Mouse (Mus musculus): Measurements from ENCODE around the gene Selenbp1. TPM values are rescaled to one million over a fixed set of nuclear protein-coding genes. Genes with fewer than 3 reads are reported as not detected.
"Not testable (repeated sequence)": the region's sequence is repeated elsewhere in the genome, so short reads cannot be mapped to it uniquely, and the experiment has no call there.

Selenbp1 gene
- polyA plus RNA-seq, 1 experiment from 2014 or later: 74.5 TPM

- not testable (repeated sequence) for DNase-seq (ENCODE audit: low spot score)
- WGBS: 81% methylated on average over 4 of the region's 4 CpGs
These were observed 3.9 kb upstream of the Selenbp1 start for GRCm38 (mm10) chr3:94928979-94929378.

GRCm38 (mm10) chr3:94930386-94931266 is 2.2 kb upstream of the Selenbp1 start:
- H3K9ac ChIP-seq (ENCODE audit: low read length); H3K27me3 ChIP-seq (replicated peaks; ENCODE audit: control insufficient read depth, insufficient read depth, low read length); H3K4me3 ChIP-seq (ENCODE audit: low read depth, low read length); H3K36me3 ChIP-seq (ENCODE audit: control insufficient read depth, insufficient read depth, low read length); H3K4me1 ChIP-seq (replicated peaks; ENCODE audit: control insufficient read depth, insufficient read depth, low read length); DNase-seq (ENCODE audit: low spot score); H3K27ac ChIP-seq (ENCODE audit: low read depth); ATAC-seq (replicated peaks; ENCODE audit: low FRiP score, low TSS enrichment, low read depth); H3K4me2 ChIP-seq (ENCODE audit: low read length); H3K9me3 ChIP-seq (ENCODE audit: control insufficient read depth, low read length): not testable (repeated sequence)
- WGBS: 30% methylated on average over 7 of the region's 7 CpGs

More at GRCm38 (mm10) chr3:94928979-94929378, 3.9 kb upstream of the Selenbp1 start:
- not testable (repeated sequence) for ATAC-seq (replicated peaks; ENCODE audit: low FRiP score, low TSS enrichment, low read depth); H3K4me1 ChIP-seq (replicated peaks; ENCODE audit: control insufficient read depth, insufficient read depth, low read length); H3K9ac ChIP-seq (ENCODE audit: low read length); H3K36me3 ChIP-seq (ENCODE audit: control insufficient read depth, insufficient read depth, low read length); H3K27ac ChIP-seq (ENCODE audit: low read depth); H3K4me3 ChIP-seq (ENCODE audit: low read depth, low read length); H3K4me2 ChIP-seq (ENCODE audit: low read length); H3K9me3 ChIP-seq (ENCODE audit: control insufficient read depth, low read length); H3K27me3 ChIP-seq (replicated peaks; ENCODE audit: control insufficient read depth, insufficient read depth, low read length)

GRCm38 (mm10) chr3:94931427-94932082 is 1.3 kb upstream of the Selenbp1 start:
- not testable (repeated sequence) for H3K4me3 ChIP-seq (ENCODE audit: low read depth, low read length); ATAC-seq (replicated peaks; ENCODE audit: low FRiP score, low TSS enrichment, low read depth); H3K36me3 ChIP-seq (ENCODE audit: control insufficient read depth, insufficient read depth, low read length); H3K9ac ChIP-seq (ENCODE audit: low read length); H3K4me2 ChIP-seq (ENCODE audit: low read length); H3K9me3 ChIP-seq (ENCODE audit: control insufficient read depth, low read length); H3K27ac ChIP-seq (ENCODE audit: low read depth); H3K4me1 ChIP-seq (replicated peaks; ENCODE audit: control insufficient read depth, insufficient read depth, low read length); DNase-seq (ENCODE audit: low spot score); H3K27me3 ChIP-seq (replicated peaks; ENCODE audit: control insufficient read depth, insufficient read depth, low read length)
- 78% methylated on average over 10 of the region's 10 CpGs for WGBS

GRCm38 (mm10) chr3:94932279-94932678 is 577 bp upstream of the Selenbp1 start:
- DNase-seq (ENCODE audit: low spot score); H3K36me3 ChIP-seq (ENCODE audit: control insufficient read depth, insufficient read depth, low read length); H3K9me3 ChIP-seq (ENCODE audit: control insufficient read depth, low read length); H3K27me3 ChIP-seq (replicated peaks; ENCODE audit: control insufficient read depth, insufficient read depth, low read length); H3K4me1 ChIP-seq (replicated peaks; ENCODE audit: control insufficient read depth, insufficient read depth, low read length); H3K9ac ChIP-seq (ENCODE audit: low read length); ATAC-seq (replicated peaks; ENCODE audit: low FRiP score, low TSS enrichment, low read depth); H3K4me3 ChIP-seq (ENCODE audit: low read depth, low read length): not testable (repeated sequence)
- 56% methylated on average over 2 of the region's 2 CpGs for WGBS
- H3K27ac ChIP-seq (ENCODE audit: low read depth): peak overlapping the region; percentile 86
- peak overlapping the region; percentile 59; the same call in 1 of the 2 replicates for H3K4me2 ChIP-seq (ENCODE audit: low read length)

GRCm38 (mm10) chr3:94933604-94934003 is 748 bp downstream of the Selenbp1 start:
- peak overlapping the region; percentile 59 for H3K4me2 ChIP-seq (ENCODE audit: low read length)
- 0 out of 2 replicates have a peak overlapping the region, but pooled peaks have one; percentile 37 for H3K4me3 ChIP-seq (ENCODE audit: low read depth, low read length)
- H3K4me1 ChIP-seq (replicated peaks; ENCODE audit: control insufficient read depth, insufficient read depth, low read length); H3K9me3 ChIP-seq (ENCODE audit: control insufficient read depth, low read length); H3K36me3 ChIP-seq (ENCODE audit: control insufficient read depth, insufficient read depth, low read length); H3K27me3 ChIP-seq (replicated peaks; ENCODE audit: control insufficient read depth, insufficient read depth, low read length); H3K27ac ChIP-seq (ENCODE audit: low read depth); DNase-seq (ENCODE audit: low spot score); ATAC-seq (replicated peaks; ENCODE audit: low FRiP score, low TSS enrichment, low read depth); H3K9ac ChIP-seq (ENCODE audit: low read length): not testable (repeated sequence)
- no CpG with 5 or more reads among the region's 2 CpGs for WGBS

GRCm38 (mm10) chr3:94934564-94934963 is 1.7 kb downstream of the Selenbp1 start:
- DNase-seq (ENCODE audit: low spot score); ATAC-seq (replicated peaks; ENCODE audit: low FRiP score, low TSS enrichment, low read depth): not testable (repeated sequence)

GRCm38 (mm10) chr3:94935332-94935731 is 2.5 kb downstream of the Selenbp1 start:
- not testable (repeated sequence) for H3K27ac ChIP-seq (ENCODE audit: low read depth); H3K9me3 ChIP-seq (ENCODE audit: control insufficient read depth, low read length); H3K4me1 ChIP-seq (replicated peaks; ENCODE audit: control insufficient read depth, insufficient read depth, low read length); H3K36me3 ChIP-seq (ENCODE audit: control insufficient read depth, insufficient read depth, low read length); H3K4me3 ChIP-seq (ENCODE audit: low read depth, low read length); DNase-seq (ENCODE audit: low spot score); ATAC-seq (replicated peaks; ENCODE audit: low FRiP score, low TSS enrichment, low read depth); H3K27me3 ChIP-seq (replicated peaks; ENCODE audit: control insufficient read depth, insufficient read depth, low read length); H3K9ac ChIP-seq (ENCODE audit: low read length); H3K4me2 ChIP-seq (ENCODE audit: low read length)
- 82% methylated on average over 3 of the region's 3 CpGs for WGBS

More at GRCm38 (mm10) chr3:94934564-94934963, 1.7 kb downstream of the Selenbp1 start:
- not testable (repeated sequence) for H3K27me3 ChIP-seq (replicated peaks; ENCODE audit: control insufficient read depth, insufficient read depth, low read length); H3K9me3 ChIP-seq (ENCODE audit: control insufficient read depth, low read length); H3K4me1 ChIP-seq (replicated peaks; ENCODE audit: control insufficient read depth, insufficient read depth, low read length); H3K27ac ChIP-seq (ENCODE audit: low read depth); H3K36me3 ChIP-seq (ENCODE audit: control insufficient read depth, insufficient read depth, low read length); H3K9ac ChIP-seq (ENCODE audit: low read length); H3K4me3 ChIP-seq (ENCODE audit: low read depth, low read length); H3K4me2 ChIP-seq (ENCODE audit: low read length)
- 89% methylated on average over 3 of the region's 3 CpGs for WGBS

- not testable (repeated sequence) for ATAC-seq (replicated peaks; ENCODE audit: low FRiP score, low TSS enrichment, low read depth); H3K4me3 ChIP-seq (ENCODE audit: low read depth, low read length); H3K27me3 ChIP-seq (replicated peaks; ENCODE audit: control insufficient read depth, insufficient read depth, low read length); H3K4me1 ChIP-seq (replicated peaks; ENCODE audit: control insufficient read depth, insufficient read depth, low read length); H3K9me3 ChIP-seq (ENCODE audit: control insufficient read depth, low read length); H3K9ac ChIP-seq (ENCODE audit: low read length); DNase-seq (ENCODE audit: low spot score); H3K4me2 ChIP-seq (ENCODE audit: low read length); H3K36me3 ChIP-seq (ENCODE audit: control insufficient read depth, insufficient read depth, low read length); H3K27ac ChIP-seq (ENCODE audit: low read depth)
- 83% methylated on average over 5 of the region's 5 CpGs for WGBS
These were observed 3.3 kb downstream of the Selenbp1 start for GRCm38 (mm10) chr3:94936147-94936546.
